Mouse (Mus musculus) hindbrain, embryonic 14.5 days (tissue): ENCODE results near the gene 5430419D17Rik. TPM values are rescaled to one million over a fixed set of nuclear protein-coding genes. Genes with fewer than 3 reads are reported as not detected.

ENCODE experiments used
- ATAC-seq: fragments of 200-750 bp; cut with Nextera tagmentation; 2 replicates; pipeline ENCODE4 v1.8.0; 2017; ENCODE audit warnings: moderate number of reproducible peaks, mild to moderate bottlenecking, moderate TSS enrichment, moderate library complexity; ENCODE audit not compliant: low FRiP score
- DNase-seq: peaks from one replicate; pipeline ENCODE4 v3.0.0-alpha.2; 2015; ENCODE audit warnings: low spot score
- H3K27ac ChIP-seq: fragments of 300-500 bp; sonication (generic); 2 replicates; pipeline ENCODE4 v1.5.1; 2014; ENCODE audit warnings: mild to moderate bottlenecking, moderate library complexity
- H3K27me3 ChIP-seq: fragments of 300-500 bp; sonication (generic); 2 replicates; pipeline ENCODE4 v1.6.1; 2014; ENCODE audit warnings: mild to moderate bottlenecking, low read length, mixed read lengths; ENCODE audit not compliant: control insufficient read depth, insufficient read depth
- H3K36me3 ChIP-seq: fragments of 300-500 bp; sonication (generic); replicated peaks from 2 replicates; pipeline ENCODE4 v1.6.1; 2014; ENCODE audit not compliant: control insufficient read depth, insufficient read depth
- H3K4me1 ChIP-seq: fragments of 300-500 bp; sonication (generic); replicated peaks from 2 replicates; pipeline ENCODE4 v1.6.1; 2014; ENCODE audit warnings: antibody characterized with exemption, low read length, mixed read lengths; ENCODE audit not compliant: control insufficient read depth, insufficient read depth
- H3K4me2 ChIP-seq: fragments of 300-500 bp; sonication (generic); replicated peaks from 2 replicates; pipeline ENCODE4 v1.6.1; 2014; ENCODE audit warnings: mild to moderate bottlenecking, moderate library complexity
- H3K4me3 ChIP-seq: fragments of 300-500 bp; sonication (generic); replicated peaks from 2 replicates; pipeline ENCODE4 v1.5.1; 2014; ENCODE audit warnings: mild to moderate bottlenecking, low read length
- H3K9ac ChIP-seq: fragments of 300-500 bp; sonication (generic); 2 replicates; pipeline ENCODE4 v1.6.1; 2014
- H3K9me3 ChIP-seq: fragments of 300-500 bp; sonication (generic); 2 replicates; pipeline ENCODE4 v1.6.1; 2016; ENCODE audit warnings: low read length; ENCODE audit not compliant: control insufficient read depth
- WGBS: fragments of 180-500 bp; shearing (Covaris S2); extraction: QIAGEN DNeasy Blood & Tissue Kit; methylation state at CpG from one replicate; pipeline ENCODE4 v1.1.7; 2014; 5-methylcytosine and 5-hydroxymethylcytosine counted together
- polyA plus RNA-seq: library from polyadenylated mRNA; unstranded; fragments of >200 nt; fragmentation: Nextera tagmentation; extraction: Ambion mirVana; gene quantifications from 2 replicates; pipeline ENCODE4 v1.2.1, GENCODE M21; 2014

Gene 5430419D17Rik
- polyA plus RNA-seq = 0.03 TPM in 1 of 2 replicates, not detected in the other

- no peaks in the 10 kb centered on the region for H3K4me1 ChIP-seq
- H3K9ac ChIP-seq = no peak within 1 kb of the TSS
- ATAC-seq (no peak), DNase-seq (no peak)
- H3K9me3 ChIP-seq = no peaks in the 10 kb centered on the region
- no peaks in the 10 kb centered on the region for H3K27me3 ChIP-seq
- no peak within 1 kb of the TSS for H3K27ac ChIP-seq
- 89% methylated on average over 9 of the region's 9 CpGs for WGBS
- H3K36me3 ChIP-seq = no peaks in the 10 kb centered on the region
- no peak within 1 kb of the TSS for H3K4me2 ChIP-seq
- H3K4me3 ChIP-seq = no peak within 1 kb of the TSS
Measured at GRCm38 (mm10) chr7:131174121-131174520, at the start of gene 5430419D17Rik. TSS of gene 5430419D17Rik (plus strand) at chr7:131174402.

DNA sequence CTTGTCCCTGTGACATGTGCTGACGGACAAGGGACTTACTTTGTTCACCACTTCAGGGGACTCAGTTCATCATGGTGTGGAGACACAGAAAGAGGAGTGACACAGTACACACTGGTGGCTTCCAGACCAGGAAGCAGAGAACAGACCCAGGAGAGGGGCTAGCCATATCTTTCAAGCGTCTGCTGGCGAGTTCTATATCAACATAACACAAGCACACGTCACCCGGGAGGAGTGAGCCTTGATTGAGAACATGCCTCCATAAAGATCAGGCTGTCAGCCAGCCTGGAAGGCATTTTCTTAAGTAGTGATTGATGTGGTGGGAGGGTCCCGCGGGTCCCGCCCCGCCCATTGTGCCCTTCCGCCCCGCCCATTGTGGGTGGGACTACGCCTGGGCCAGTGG lies 44.2 kb upstream of the 5430419D17Rik start:
- H3K9me3 ChIP-seq = no peaks in the 10 kb centered on the region
- H3K9ac ChIP-seq = no peak overlapping the region
- H3K4me1 ChIP-seq = no peaks in the 10 kb centered on the region
- ATAC-seq (no peak), DNase-seq (no peak)
- no peaks in the 10 kb centered on the region for H3K36me3 ChIP-seq
- H3K27ac ChIP-seq = no peak overlapping the region
- no peak overlapping the region for H3K4me3 ChIP-seq
- H3K4me2 ChIP-seq = no peak overlapping the region
- H3K27me3 ChIP-seq = no peaks in the 10 kb centered on the region
- WGBS = 57% methylated on average over 12 of the region's 12 CpGs

- Histone ChIP-seq H3K36me3 (no peaks in the 10 kb centered on the region), H3K27me3 (no peaks in the 10 kb centered on the region), H3K9ac (no peak overlapping the region), H3K4me2 (no peak overlapping the region), H3K27ac (no peak overlapping the region), H3K4me1 (no peaks in the 10 kb centered on the region), H3K9me3 (no peaks in the 10 kb centered on the region), H3K4me3 (no peak overlapping the region)
- no peak for ATAC-seq
- DNase-seq = no peak
- WGBS = 68% methylated on average over 3 of the region's 3 CpGs
Measured at GRCm38 (mm10) chr7:131133181-131133580, 41.0 kb upstream of the 5430419D17Rik start.

GRCm38 (mm10) chr7:131146214-131146613 lies 28.0 kb upstream of the 5430419D17Rik start, which contains the start of gene 4933402N03Rik:
TSS of gene 4933402N03Rik (minus strand) at chr7:131146314.
- DNase-seq (no peak), ATAC-seq (no peak)
- H3K9me3 ChIP-seq = no peaks in the 10 kb centered on the region
- H3K4me1 ChIP-seq = no peaks in the 10 kb centered on the region
- H3K4me3 ChIP-seq = no peak within 1 kb of the TSS
- no peaks in the 10 kb centered on the region for H3K27me3 ChIP-seq
- 94% methylated on average over 2 of the region's 2 CpGs for WGBS
- H3K27ac ChIP-seq = no peak within 1 kb of the TSS
- no peaks in the 10 kb centered on the region for H3K36me3 ChIP-seq
- H3K9ac ChIP-seq = no peak within 1 kb of the TSS
- H3K4me2 ChIP-seq = no peak within 1 kb of the TSS

DNA sequence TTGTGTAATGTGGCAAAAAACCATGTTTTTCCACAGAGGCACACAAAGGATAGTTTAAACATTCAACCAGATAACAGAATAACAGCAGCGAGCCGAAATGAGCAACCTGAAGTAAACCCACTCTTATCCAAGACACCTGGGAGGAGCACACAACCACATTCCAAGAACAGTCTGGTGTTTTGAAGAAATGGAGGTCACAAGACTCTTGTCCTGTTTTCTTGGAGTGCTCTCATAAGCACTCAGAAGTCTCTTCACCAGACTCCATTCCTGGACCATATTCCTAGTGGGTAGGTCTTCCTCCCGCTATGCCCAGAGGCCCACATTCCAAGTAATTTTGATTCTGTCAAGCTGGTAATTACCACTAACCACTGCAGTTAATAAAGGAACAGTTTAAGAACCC lies 24.0 kb upstream of the 5430419D17Rik start:
- 83% methylated on average over 3 of the region's 3 CpGs for WGBS
- H3K4me3 ChIP-seq = no peak overlapping the region
- H3K4me1 ChIP-seq = no peaks in the 10 kb centered on the region
- no peaks in the 10 kb centered on the region for H3K27me3 ChIP-seq
- no peak overlapping the region for H3K9ac ChIP-seq
- no peak for DNase-seq
- no peak overlapping the region for H3K27ac ChIP-seq
- no peak for ATAC-seq
- no peak overlapping the region for H3K4me2 ChIP-seq
- no peaks in the 10 kb centered on the region for H3K36me3 ChIP-seq
- H3K9me3 ChIP-seq = no peaks in the 10 kb centered on the region

DNA sequence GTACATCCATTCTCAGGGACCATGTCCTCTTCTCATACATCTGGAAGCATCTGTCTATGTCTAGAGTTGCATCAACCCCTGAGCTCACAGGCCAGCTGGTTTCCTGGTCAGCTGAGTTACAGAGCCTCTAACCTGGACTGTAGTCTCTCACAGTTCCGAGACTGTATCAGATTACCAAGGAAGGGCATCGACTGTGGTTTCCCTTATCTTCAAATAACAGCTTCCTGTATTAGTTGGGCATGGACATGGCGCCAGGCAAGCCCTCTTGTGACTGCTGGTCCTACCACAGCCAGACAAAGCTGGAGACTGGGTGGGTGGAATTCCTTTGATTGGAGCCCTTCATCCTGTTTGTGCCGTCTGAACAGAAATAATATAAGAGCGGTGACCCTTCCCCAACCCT lies 21.2 kb upstream of the 5430419D17Rik start:
- Histone ChIP-seq H3K27ac (no peak overlapping the region), H3K9me3 (no peaks in the 10 kb centered on the region), H3K9ac (no peak overlapping the region), H3K27me3 (no peaks in the 10 kb centered on the region), H3K4me2 (no peak overlapping the region), H3K4me3 (no peak overlapping the region), H3K36me3 (no peaks in the 10 kb centered on the region), H3K4me1 (no peaks in the 10 kb centered on the region)
- 86% methylated on average over 5 of the region's 5 CpGs for WGBS
- DNase-seq = no peak
- ATAC-seq = no peak

DNA sequence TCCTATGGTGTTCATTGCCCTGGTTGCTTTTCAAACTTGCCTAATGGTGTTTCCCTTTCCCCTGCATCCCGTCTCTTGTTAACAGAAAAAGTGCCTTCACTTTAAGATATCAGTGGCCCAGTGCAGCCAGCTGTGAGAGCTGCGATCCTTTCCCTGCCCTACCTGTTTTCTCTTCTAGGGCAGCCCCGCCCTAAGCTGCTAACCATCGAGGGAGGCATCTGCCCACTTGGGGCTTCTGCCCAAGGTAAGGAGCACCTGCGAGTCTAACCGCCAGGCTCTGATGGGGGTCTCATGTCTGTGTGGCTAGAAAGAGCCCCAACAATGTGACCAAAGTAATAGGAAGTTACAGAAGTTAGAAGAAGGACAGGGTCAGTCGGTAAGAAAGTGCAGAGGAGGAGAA lies 12.0 kb upstream of the 5430419D17Rik start:
- H3K9me3 ChIP-seq = no peaks in the 10 kb centered on the region
- no peaks in the 10 kb centered on the region for H3K36me3 ChIP-seq
- no peak overlapping the region for H3K4me3 ChIP-seq
- no peaks in the 10 kb centered on the region for H3K4me1 ChIP-seq
- WGBS = 82% methylated on average over 7 of the region's 7 CpGs
- H3K27me3 ChIP-seq = no peaks in the 10 kb centered on the region
- DNase-seq (no peak), ATAC-seq (no peak)
- H3K4me2 ChIP-seq = no peak overlapping the region
- H3K9ac ChIP-seq = no peak overlapping the region
- H3K27ac ChIP-seq = no peak overlapping the region

- Histone ChIP-seq H3K4me1 (no peaks in the 10 kb centered on the region), H3K27ac (no peak overlapping the region), H3K27me3 (no peaks in the 10 kb centered on the region), H3K4me3 (no peak overlapping the region), H3K9ac (no peak overlapping the region), H3K36me3 (no peaks in the 10 kb centered on the region), H3K4me2 (no peak overlapping the region), H3K9me3 (no peaks in the 10 kb centered on the region)
- DNase-seq = no peak
- ATAC-seq = no peak
- 76% methylated on average over 3 of the region's 3 CpGs for WGBS
Measured at GRCm38 (mm10) chr7:131167771-131168170, 6.4 kb upstream of the 5430419D17Rik start.

GRCm38 (mm10) chr7:131169099-131169498 lies 5.1 kb upstream of the 5430419D17Rik start:
- WGBS = 62% methylated on average over 2 of the region's 2 CpGs
- Histone ChIP-seq H3K4me1 (no peaks in the 10 kb centered on the region), H3K4me3 (no peak overlapping the region), H3K27me3 (no peaks in the 10 kb centered on the region), H3K4me2 (no peak overlapping the region), H3K9ac (no peak overlapping the region), H3K9me3 (no peaks in the 10 kb centered on the region), H3K27ac (no peak overlapping the region), H3K36me3 (no peaks in the 10 kb centered on the region)
- ATAC-seq = no peak
- no peak for DNase-seq

DNA sequence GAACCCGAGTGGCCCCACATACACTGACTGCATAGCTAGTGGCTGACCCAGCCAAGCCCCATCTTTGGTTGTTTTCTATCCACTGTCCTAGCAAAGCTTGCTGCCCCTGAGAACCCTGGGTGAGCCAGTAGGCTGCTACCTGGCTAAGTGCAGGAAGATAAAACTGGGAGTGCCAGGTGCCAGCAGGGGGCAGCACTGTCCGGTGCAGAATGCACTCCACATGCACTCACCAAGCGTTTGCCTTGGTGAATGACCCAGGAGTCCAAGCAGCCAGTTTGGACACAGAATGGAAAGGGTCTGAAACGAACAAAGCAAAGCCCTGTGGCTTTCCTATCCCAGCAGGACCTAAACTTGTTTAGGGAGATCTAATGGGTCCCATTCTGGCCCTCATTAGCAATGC lies 8.5 kb downstream of the 5430419D17Rik start:
- Histone ChIP-seq H3K4me3 (no peak overlapping the region), H3K27ac (no peak overlapping the region), H3K9ac (no peak overlapping the region), H3K27me3 (no peaks in the 10 kb centered on the region), H3K36me3 (no peaks in the 10 kb centered on the region), H3K9me3 (no peaks in the 10 kb centered on the region), H3K4me1 (no peaks in the 10 kb centered on the region), H3K4me2 (no peak overlapping the region)
- ATAC-seq (no peak), DNase-seq (no peak)
- 43% methylated on average over 4 of the region's 4 CpGs for WGBS
